Mouse (Mus musculus): ENCODE data around the gene Ubap1. TPM values are rescaled to one million over a fixed set of nuclear protein-coding genes. Genes with fewer than 3 reads are reported as not detected.

The Ubap1 gene
- total and polyA plus RNA-seq, 3 experiments, result 16.0 to 59.9 (median 50.2) TPM

GRCm38 (mm10) chr4:41357154-41357553 lies 8.4 kb downstream of the Ubap1 start:
- DNase-seq, result no peak

GRCm38 (mm10) chr4:41358669-41359068 lies 9.9 kb downstream of the Ubap1 start:
- no peak for DNase-seq

- DNase-seq, result no peak
Measured at GRCm38 (mm10) chr4:41359358-41359757, 10.6 kb downstream of the Ubap1 start.

GRCm38 (mm10) chr4:41361059-41361458 lies 12.3 kb downstream of the Ubap1 start:
- DNase-seq, result no peak

- DNase-seq, result peak; percentile 33
Measured at GRCm38 (mm10) chr4:41368198-41368597, 19.4 kb downstream of the Ubap1 start.

- no peak for DNase-seq
Measured at GRCm38 (mm10) chr4:41369702-41370437, 21.1 kb downstream of the Ubap1 start.

- DNase-seq, result no peak
Measured at GRCm38 (mm10) chr4:41377567-41377966, 28.8 kb downstream of the Ubap1 start.

GRCm38 (mm10) chr4:41381213-41381950 lies 32.6 kb downstream of the Ubap1 start:
- DNase-seq, result no peak

GRCm38 (mm10) chr4:41386412-41386975 lies 37.7 kb downstream of the Ubap1 start:
- DNase-seq, result no peak

- DNase-seq, result no peak
Measured at GRCm38 (mm10) chr4:41387755-41388469, 39.1 kb downstream of the Ubap1 start.

GRCm38 (mm10) chr4:41388616-41389015 lies 39.8 kb downstream of the Ubap1 start:
- no peak for DNase-seq

GRCm38 (mm10) chr4:41389240-41389639 lies 40.4 kb downstream of the Ubap1 start:
- no peak for DNase-seq

- DNase-seq, result peak; percentile 77
Measured at GRCm38 (mm10) chr4:41390122-41390521, 41.3 kb downstream of the Ubap1 start.

GRCm38 (mm10) chr4:41391015-41391414 lies 42.2 kb downstream of the Ubap1 start:
- DNase-seq, result no peak

GRCm38 (mm10) chr4:41394651-41395050 lies 45.9 kb downstream of the Ubap1 start:
- DNase-seq, result peak; percentile 53

GRCm38 (mm10) chr4:41398353-41398752 lies 49.6 kb downstream of the Ubap1 start:
- no peak for DNase-seq

- DNase-seq, result peak; percentile 28
Measured at GRCm38 (mm10) chr4:41399904-41400303, 51.1 kb downstream of the Ubap1 start.

- DNase-seq, result no peak
Measured at GRCm38 (mm10) chr4:41401167-41401566, 52.4 kb downstream of the Ubap1 start.

- no peak for DNase-seq
Measured at GRCm38 (mm10) chr4:41401573-41401972, 52.8 kb downstream of the Ubap1 start.

- no peak for DNase-seq
Measured at GRCm38 (mm10) chr4:41406597-41406996, 57.8 kb downstream of the Ubap1 start.

- no peak for DNase-seq
Measured at GRCm38 (mm10) chr4:41407353-41407752, 58.6 kb downstream of the Ubap1 start.

- no peak for DNase-seq
Measured at GRCm38 (mm10) chr4:41409341-41409740, 60.5 kb downstream of the Ubap1 start.

Data from adrenal gland, adult 2 months (tissue).